Mouse (Mus musculus) limb, embryonic 12.5 days (tissue): Measurements from ENCODE around the gene Aox1. TPM values are rescaled to one million over a fixed set of nuclear protein-coding genes. Genes with fewer than 3 reads are reported as not detected.

Source experiments
- ATAC-seq: fragments of 200-750 bp; cut with Nextera tagmentation; 2 replicates; pipeline ENCODE4 v1.8.0; 2017; ENCODE audit warnings: low read depth, moderate TSS enrichment; ENCODE audit not compliant: insufficient number of reproducible peaks, insufficient read depth, low FRiP score, low TSS enrichment
- H3K27ac ChIP-seq: fragments of 300-500 bp; sonication (generic); 2 replicates; pipeline ENCODE4 v1.5.1; 2016; ENCODE audit warnings: mild to moderate bottlenecking, moderate library complexity
- H3K27me3 ChIP-seq: fragments of 300-500 bp; sonication (generic); 2 replicates; pipeline ENCODE4 v1.6.1; 2016; ENCODE audit warnings: mild to moderate bottlenecking, moderate library complexity
- H3K36me3 ChIP-seq: fragments of 300-500 bp; sonication (generic); 2 replicates; pipeline ENCODE4 v1.6.1; 2016; ENCODE audit warnings: mild to moderate bottlenecking, moderate library complexity
- H3K4me1 ChIP-seq: fragments of 300-500 bp; sonication (generic); replicated peaks from 2 replicates; pipeline ENCODE4 v1.6.1; 2016
- H3K4me2 ChIP-seq: fragments of 300-500 bp; sonication (generic); 2 replicates; pipeline ENCODE4 v1.6.1; 2016; ENCODE audit warnings: mild to moderate bottlenecking, moderate library complexity
- H3K4me3 ChIP-seq: fragments of 300-500 bp; sonication (generic); replicated peaks from 2 replicates; pipeline ENCODE4 v1.5.1; 2016; ENCODE audit warnings: mild to moderate bottlenecking
- H3K9ac ChIP-seq: fragments of 300-500 bp; sonication (generic); replicated peaks from 2 replicates; pipeline ENCODE4 v1.6.1; 2016; ENCODE audit warnings: mild to moderate bottlenecking, moderate library complexity
- H3K9me3 ChIP-seq: fragments of 300-500 bp; sonication (generic); 2 replicates; pipeline ENCODE4 v1.6.1; 2016; ENCODE audit warnings: mild to moderate bottlenecking, moderate library complexity
- WGBS: fragments of 180-500 bp; shearing (Covaris S2); methylation state at CpG from one replicate; pipeline ENCODE4 v1.1.7; 2016; 5-methylcytosine and 5-hydroxymethylcytosine counted together
- polyA plus RNA-seq: library from polyadenylated mRNA; unstranded; fragments of >200 nt; fragmentation: Nextera tagmentation; extraction: Ambion mirVana; gene quantifications from 2 replicates; pipeline ENCODE4 v1.2.1, GENCODE M21; 2016

Aox1 gene
- polyA plus RNA-seq, 1 experiment from 2014 or later: 0.10 TPM

DNA sequence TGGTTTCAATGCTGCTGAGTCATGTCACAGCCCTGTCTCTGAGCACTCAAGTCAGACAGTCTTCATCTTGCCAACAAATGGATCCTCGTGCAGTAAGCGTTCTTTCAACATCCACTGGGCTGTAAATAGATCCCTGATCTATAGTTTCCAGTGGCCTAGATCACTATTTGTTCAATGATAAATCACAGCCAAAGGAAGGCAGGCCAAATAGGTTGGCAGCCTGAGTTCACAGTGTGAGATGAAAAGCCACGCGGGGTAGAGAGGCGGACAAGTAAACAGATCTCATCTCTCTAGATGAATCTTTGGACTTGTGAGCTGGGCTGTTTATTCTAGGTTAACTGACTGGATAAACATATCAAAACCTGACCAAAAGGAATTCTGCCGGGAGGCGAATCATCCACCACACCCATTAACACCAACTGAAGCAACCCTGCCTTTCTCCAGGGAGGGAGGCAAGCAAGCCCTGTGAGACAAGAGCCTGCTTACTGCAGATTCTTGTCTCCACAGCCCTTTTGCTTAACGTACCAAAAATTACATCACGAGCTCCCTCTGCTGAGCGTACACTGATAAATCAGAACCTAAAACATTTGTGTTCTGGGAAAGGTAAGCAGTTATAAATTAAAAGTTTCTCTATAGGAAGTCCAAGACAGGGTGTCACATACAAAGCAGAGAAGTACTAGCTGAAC lies 114.8 kb downstream of the Aox1 start:
- 0 out of 2 replicates have a peak, but pooled peaks cover 1% of the 10 kb centered on the region for H3K9me3 ChIP-seq
- no peaks in the 10 kb centered on the region for H3K4me1 ChIP-seq
- no peak overlapping the region for H3K4me2 ChIP-seq
- H3K36me3 ChIP-seq: no peaks in the 10 kb centered on the region
- WGBS: 73% methylated on average over 10 of the region's 10 CpGs
- no peak for ATAC-seq
- H3K27ac ChIP-seq: no peak overlapping the region
- H3K4me3 ChIP-seq: no peak overlapping the region
- H3K27me3 ChIP-seq: no peaks in the 10 kb centered on the region
- no peak overlapping the region for H3K9ac ChIP-seq

DNA sequence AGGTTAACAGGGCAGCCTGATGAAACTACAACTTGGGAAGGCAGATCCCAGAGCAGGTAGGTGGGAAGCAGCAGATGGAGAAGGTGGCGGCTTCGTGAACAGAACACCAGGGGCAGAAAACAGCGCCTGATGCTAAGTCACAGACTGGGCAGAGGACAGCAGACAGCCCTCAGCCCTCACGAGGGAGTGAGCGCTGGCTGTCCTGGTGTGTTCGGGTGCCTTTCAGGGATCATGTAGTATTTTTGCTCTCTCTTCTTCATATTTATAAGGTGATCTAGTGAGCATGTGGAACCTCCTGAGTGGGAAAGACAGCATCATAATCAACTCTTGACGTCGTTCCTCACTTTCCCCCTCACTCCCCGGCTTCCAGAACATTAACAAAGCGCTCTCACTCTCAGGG lies 116.3 kb downstream of the Aox1 start:
- no peak overlapping the region for H3K4me3 ChIP-seq
- ATAC-seq: no peak
- no peaks in the 10 kb centered on the region for H3K36me3 ChIP-seq
- WGBS: 88% methylated on average over 10 of the region's 10 CpGs
- H3K9ac ChIP-seq: no peak overlapping the region
- H3K4me1 ChIP-seq: no peaks in the 10 kb centered on the region
- no peaks in the 10 kb centered on the region for H3K9me3 ChIP-seq
- H3K27me3 ChIP-seq: no peaks in the 10 kb centered on the region
- no peak overlapping the region for H3K27ac ChIP-seq
- H3K4me2 ChIP-seq: no peak overlapping the region

DNA sequence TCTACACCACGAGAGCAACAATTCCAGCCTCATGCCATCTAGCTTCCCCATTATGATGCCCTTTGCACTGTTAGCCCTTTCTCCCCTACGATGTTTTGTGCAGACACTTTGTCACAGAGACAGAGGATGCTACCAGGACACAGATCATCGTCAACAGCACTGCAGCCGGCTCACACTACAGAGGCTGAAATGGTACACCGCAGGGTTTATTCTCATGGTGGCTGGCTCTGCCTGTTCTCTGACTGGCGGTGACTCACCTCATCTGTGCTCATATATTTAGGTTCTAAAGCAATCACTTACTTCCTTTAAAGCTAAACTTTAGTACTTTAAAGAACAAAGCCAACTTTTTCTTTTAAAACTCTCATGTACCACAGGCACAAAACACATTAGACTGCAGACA lies 118.0 kb downstream of the Aox1 start:
- ATAC-seq: no peak
- H3K4me2 ChIP-seq: no peak overlapping the region
- no peaks in the 10 kb centered on the region for H3K36me3 ChIP-seq
- H3K9me3 ChIP-seq: no peaks in the 10 kb centered on the region
- H3K9ac ChIP-seq: no peak overlapping the region
- no peaks in the 10 kb centered on the region for H3K27me3 ChIP-seq
- H3K4me1 ChIP-seq: no peaks in the 10 kb centered on the region
- 69% methylated on average over 6 of the region's 6 CpGs for WGBS
- no peak overlapping the region for H3K27ac ChIP-seq
- no peak overlapping the region for H3K4me3 ChIP-seq

DNA sequence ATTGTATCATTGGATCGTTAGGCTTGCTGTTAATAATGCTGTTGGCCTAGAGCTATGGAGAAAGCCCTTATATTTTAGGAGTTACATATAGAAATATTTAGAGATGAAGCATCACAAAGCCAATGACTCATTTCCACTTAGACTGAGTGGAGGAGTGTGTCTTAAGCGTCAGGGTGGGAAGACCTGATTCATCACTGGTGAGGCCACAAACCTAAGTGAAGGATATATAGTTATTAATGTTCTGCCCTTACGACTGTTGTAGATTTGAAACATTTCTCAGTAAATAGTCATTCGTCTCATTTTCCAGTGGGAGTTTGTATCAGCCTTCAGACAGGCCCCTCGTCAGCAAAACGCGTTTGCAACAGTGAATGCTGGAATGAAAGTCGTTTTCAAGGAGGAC lies 122.5 kb downstream of the Aox1 start:
- H3K4me2 ChIP-seq: no peak overlapping the region
- 82% methylated on average over 8 of the region's 8 CpGs for WGBS
- no peak overlapping the region for H3K9ac ChIP-seq
- H3K27me3 ChIP-seq: no peaks in the 10 kb centered on the region
- no peak overlapping the region for H3K4me3 ChIP-seq
- no peaks in the 10 kb centered on the region for H3K36me3 ChIP-seq
- ATAC-seq: no peak
- no peaks in the 10 kb centered on the region for H3K4me1 ChIP-seq
- no peaks in the 10 kb centered on the region for H3K9me3 ChIP-seq
- H3K27ac ChIP-seq: no peak overlapping the region

Other genes with a start within 250 kb of the Aox1 start
- 24.4 and 24.5 TPM in 2 replicates for gene Sgo2a, start 34.0 kb upstream of the Aox1 start, polyA plus RNA-seq
- 22.9 and 24.4 TPM in 2 replicates for gene Kctd18, start 11.0 kb upstream of the Aox1 start, polyA plus RNA-seq
- gene Aox3, start 83.2 kb downstream of the Aox1 start, polyA plus RNA-seq: 0.44 and 0.64 TPM in 2 replicates
- gene Aox4, start 180.5 kb downstream of the Aox1 start, polyA plus RNA-seq: 0.09 and 0.26 TPM in 2 replicates
- gene Aox2, start 248.4 kb downstream of the Aox1 start, polyA plus RNA-seq: 0.04 TPM in 1 of 2 replicates, not detected in the other